Mouse (Mus musculus) limb, embryonic 14.5 days (tissue): Measurements from ENCODE around the gene Cap2. TPM values are rescaled to one million over a fixed set of nuclear protein-coding genes. Genes with fewer than 3 reads are reported as not detected.

Source experiments
- ATAC-seq: fragments of 200-750 bp; cut with Nextera tagmentation; 2 replicates; pipeline ENCODE4 v1.8.0; 2017; ENCODE audit warnings: low read depth, moderate number of reproducible peaks, moderate TSS enrichment; ENCODE audit not compliant: low FRiP score
- DNase-seq: peaks from one replicate; pipeline ENCODE4 v3.0.0-alpha.2; 2015; ENCODE audit warnings: low spot score
- H3K27ac ChIP-seq: fragments of 300-500 bp; sonication (generic); replicated peaks from 2 replicates; pipeline ENCODE4 v1.5.1; 2014; ENCODE audit warnings: low read depth, mild to moderate bottlenecking, low read length, moderate library complexity, mixed read lengths
- H3K27me3 ChIP-seq: fragments of 300-500 bp; sonication (generic); 2 replicates; pipeline ENCODE4 v1.6.1; 2014; ENCODE audit warnings: low read length, mixed read lengths; ENCODE audit not compliant: control insufficient read depth, insufficient read depth
- H3K36me3 ChIP-seq: fragments of 300-500 bp; sonication (generic); 2 replicates; pipeline ENCODE4 v1.6.1; 2014; ENCODE audit warnings: mild to moderate bottlenecking, low read length, moderate library complexity, mixed read lengths; ENCODE audit not compliant: control insufficient read depth, insufficient read depth
- H3K4me1 ChIP-seq: fragments of 300-500 bp; sonication (generic); 2 replicates; pipeline ENCODE4 v1.6.1; 2014; ENCODE audit warnings: antibody characterized with exemption, low read length, mixed read lengths; ENCODE audit not compliant: control insufficient read depth, insufficient read depth
- H3K4me2 ChIP-seq: fragments of 300-500 bp; sonication (generic); replicated peaks from 2 replicates; pipeline ENCODE4 v1.6.1; 2014; ENCODE audit warnings: low read depth, mild to moderate bottlenecking, low read length, moderate library complexity; ENCODE audit not compliant: severe bottlenecking
- H3K4me3 ChIP-seq: fragments of 300-500 bp; sonication (generic); replicated peaks from 2 replicates; pipeline ENCODE4 v1.5.1; 2014; ENCODE audit warnings: low read length
- H3K9ac ChIP-seq: fragments of 300-500 bp; sonication (generic); 2 replicates; pipeline ENCODE4 v1.6.1; 2014; ENCODE audit warnings: mild to moderate bottlenecking, low read depth, low read length, moderate library complexity; ENCODE audit not compliant: severe bottlenecking
- H3K9me3 ChIP-seq: fragments of 300-500 bp; sonication (generic); 2 replicates; pipeline ENCODE4 v1.6.1; 2016; ENCODE audit warnings: low read length; ENCODE audit not compliant: control insufficient read depth
- POLR2A ChIP-seq: fragments of 200-500 bp; IDR thresholded peaks from 2 replicates; pipeline ENCODE4 v1.8.0; 2012; ENCODE audit warnings: inconsistent platforms, mild to moderate bottlenecking, moderate library complexity, borderline replicate concordance; ENCODE audit not compliant: insufficient read depth, insufficient read length; ENCODE audit errors: extremely low read depth
- WGBS: fragments of 180-500 bp; shearing (Covaris S2); extraction: QIAGEN DNeasy Blood & Tissue Kit; methylation state at CpG from one replicate; pipeline ENCODE4 v1.1.7; 2014; 5-methylcytosine and 5-hydroxymethylcytosine counted together
- polyA plus RNA-seq, 2 experiments: library from polyadenylated mRNA; depleted of rRNA in 1 of 2; stranded (reverse) in 1 of 2; unstranded in 1 of 2; fragments of >200 nt; fragmentation: Nextera tagmentation in 1 of 2; extraction: Ambion mirVana in 1 of 2; gene quantifications; 2 replicates each; pipeline versions ENCODE4 v1.2.1 to v1.2.3; 2012 to 2014

The Cap2 gene
- polyA plus RNA-seq, 2 experiments = 22.1 to 27.6 TPM

DNA sequence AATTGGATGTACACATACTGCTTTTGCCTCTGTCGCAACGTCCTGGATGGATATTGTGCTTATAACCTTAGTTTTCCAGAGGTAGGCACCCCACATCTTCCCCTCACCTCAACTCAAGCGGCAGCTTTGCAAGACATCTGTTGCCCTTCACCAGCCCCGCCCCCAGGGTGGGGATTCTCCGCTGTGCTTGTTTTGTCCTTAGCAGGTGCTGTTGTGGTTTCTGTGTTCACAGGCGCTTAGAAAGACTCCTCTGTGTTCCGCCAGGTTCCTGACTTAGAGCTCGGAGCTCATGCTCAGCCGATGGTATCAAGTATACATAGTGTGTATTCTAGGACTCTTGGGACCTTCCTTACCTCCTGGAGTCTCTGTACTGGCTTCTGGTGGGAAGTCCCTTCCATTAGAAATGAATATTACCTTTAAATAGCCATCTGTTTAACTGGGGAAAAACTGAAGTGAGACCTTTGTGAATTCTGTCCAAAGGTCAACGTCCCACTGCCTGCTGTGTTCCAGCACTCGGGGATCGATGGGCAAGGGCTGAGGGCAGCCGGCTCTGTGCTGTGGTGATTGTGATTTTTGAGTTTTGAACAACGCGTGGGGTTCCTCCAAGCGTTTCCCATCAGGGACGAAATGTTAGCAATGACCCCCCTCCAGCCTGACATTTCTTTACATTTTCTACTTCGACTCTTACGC lies 115.2 kb downstream of the Cap2 start:
- no peak overlapping the region for H3K4me3 ChIP-seq
- H3K9me3 ChIP-seq = no peaks in the 10 kb centered on the region
- no peak for TF ChIP-seq POLR2A
- H3K36me3 ChIP-seq = no peaks in the 10 kb centered on the region; the same call in 1 of the 2 replicates
- H3K4me1 ChIP-seq = peaks cover 9% of the 10 kb centered on the region
- no peak overlapping the region for H3K27ac ChIP-seq
- no peak overlapping the region for H3K4me2 ChIP-seq
- H3K9ac ChIP-seq = no peak overlapping the region
- no peaks in the 10 kb centered on the region for H3K27me3 ChIP-seq
- WGBS = 86% methylated on average over 19 of the region's 19 CpGs
- ATAC-seq (no peak), DNase-seq (no peak)

- DNase-seq (peak; percentile 68), ATAC-seq (peak; percentile 90)
- no peak overlapping the region for H3K4me2 ChIP-seq
- 42% methylated on average over 11 of the region's 11 CpGs for WGBS
- H3K36me3 ChIP-seq = no peaks in the 10 kb centered on the region; the same call in 1 of the 2 replicates
- no peaks in the 10 kb centered on the region for H3K27me3 ChIP-seq
- H3K9me3 ChIP-seq = no peaks in the 10 kb centered on the region
- H3K4me1 ChIP-seq = peaks cover 9% of the 10 kb centered on the region
- H3K4me3 ChIP-seq = no peak overlapping the region
- H3K27ac ChIP-seq = no peak overlapping the region
- no peak overlapping the region for H3K9ac ChIP-seq
- TF ChIP-seq POLR2A = no peak
These were observed 118.0 kb downstream of the Cap2 start for GRCm38 (mm10) chr13:46619633-46620032.

GRCm38 (mm10) chr13:46620964-46621757 lies 119.5 kb downstream of the Cap2 start:
- Histone ChIP-seq H3K9ac (no peak overlapping the region), H3K27ac (no peak overlapping the region), H3K9me3 (no peaks in the 10 kb centered on the region), H3K4me2 (no peak overlapping the region), H3K36me3 (no peaks in the 10 kb centered on the region; the same call in 1 of the 2 replicates), H3K4me1 (peaks cover 9% of the 10 kb centered on the region), H3K27me3 (no peaks in the 10 kb centered on the region), H3K4me3 (no peak overlapping the region)
- DNase-seq (no peak), ATAC-seq (no peak)
- TF ChIP-seq POLR2A = no peak
- 82% methylated on average over 7 of the region's 7 CpGs for WGBS

- H3K27me3 ChIP-seq = no peaks in the 10 kb centered on the region
- no peaks in the 10 kb centered on the region for H3K9me3 ChIP-seq
- DNase-seq (no peak), ATAC-seq (no peak)
- no peak overlapping the region for H3K4me3 ChIP-seq
- no peak overlapping the region for H3K27ac ChIP-seq
- peaks cover 3% of the 10 kb centered on the region; the same call in 1 of the 2 replicates for H3K4me1 ChIP-seq
- no peak for TF ChIP-seq POLR2A
- no peaks in the 10 kb centered on the region for H3K36me3 ChIP-seq
- WGBS = 72% methylated on average over 9 of the region's 9 CpGs
- H3K9ac ChIP-seq = no peak overlapping the region
- H3K4me2 ChIP-seq = no peak overlapping the region
These were observed 125.0 kb downstream of the Cap2 start for GRCm38 (mm10) chr13:46626608-46627007.

DNA sequence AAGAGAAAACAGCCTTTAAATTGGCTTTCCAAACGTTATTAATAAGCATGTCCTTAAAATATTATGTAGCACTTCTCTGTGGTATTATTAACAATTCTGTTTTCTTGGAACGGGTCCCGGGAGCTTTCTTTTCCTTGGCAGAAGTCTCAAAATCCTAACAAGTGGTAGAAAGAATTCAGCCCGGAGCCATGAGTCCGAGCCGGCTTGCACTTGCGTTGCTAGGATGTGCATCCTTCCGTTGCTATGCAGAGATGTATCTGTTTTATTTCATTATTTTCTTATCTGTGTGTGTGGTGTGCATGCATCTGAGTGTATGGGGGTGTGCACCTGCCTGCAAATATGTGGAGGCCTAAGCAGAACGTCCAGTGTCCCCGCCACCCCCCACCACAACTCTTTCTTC lies 126.2 kb downstream of the Cap2 start:
- Histone ChIP-seq H3K9ac (no peak overlapping the region), H3K4me1 (peaks cover 3% of the 10 kb centered on the region; the same call in 1 of the 2 replicates), H3K27me3 (no peaks in the 10 kb centered on the region), H3K4me3 (no peak overlapping the region), H3K4me2 (no peak overlapping the region), H3K36me3 (no peaks in the 10 kb centered on the region), H3K27ac (no peak overlapping the region), H3K9me3 (no peaks in the 10 kb centered on the region)
- ATAC-seq (no peak), DNase-seq (peak; percentile 77)
- WGBS = 63% methylated on average over 10 of the region's 10 CpGs
- no peak for TF ChIP-seq POLR2A
